Mouse (Mus musculus) CH12.LX (cell line): ENCODE data around the gene Nxn.

Source experiments
- CTCF ChIP-seq, 2 experiments: IDR thresholded peaks in 1 of 2; conservative IDR thresholded peaks in 1 of 2; 2 replicates each; pipeline ENCODE4 v1.5.1; 2011 to 2012; ENCODE audit warnings: low read depth in 2 of 2, low read length in 2 of 2, improper control_type of control experiment in 1 of 2, inconsistent platforms in 1 of 2, mild to moderate bottlenecking in 1 of 2, moderate library complexity in 1 of 2
- EP300 ChIP-seq: IDR thresholded peaks from 2 replicates; pipeline ENCODE4 v1.6.1; 2011; ENCODE audit warnings: low read length, improper control_type of control experiment
- ETS1 ChIP-seq: conservative IDR thresholded peaks from 2 replicates; pipeline ENCODE4 v1.6.1; 2012; ENCODE audit warnings: low read depth, mild to moderate bottlenecking, inconsistent platforms, low read length, improper control_type of control experiment, moderate library complexity
- IRF4 ChIP-seq: IDR thresholded peaks from 2 replicates; pipeline ENCODE4 v1.6.1; 2014; ENCODE audit warnings: low read depth, mild to moderate bottlenecking, inconsistent platforms, low read length, improper control_type of control experiment
- MAX ChIP-seq: IDR thresholded peaks from 2 replicates; pipeline ENCODE4 v1.6.1; 2011; ENCODE audit warnings: low read length, improper control_type of control experiment
- MAZ ChIP-seq: IDR thresholded peaks from 2 replicates; pipeline ENCODE4 v1.6.1; 2012; ENCODE audit warnings: low read depth, mild to moderate bottlenecking, inconsistent platforms, low read length, improper control_type of control experiment, moderate library complexity
- MEF2A ChIP-seq: IDR thresholded peaks from 2 replicates; pipeline ENCODE4 v1.6.1; 2014; ENCODE audit warnings: low read depth, mild to moderate bottlenecking, inconsistent platforms, low read length, improper control_type of control experiment, borderline replicate concordance
- POLR2A ChIP-seq: IDR thresholded peaks from 2 replicates; pipeline ENCODE4 v1.6.1; 2011; ENCODE audit warnings: low read depth, mild to moderate bottlenecking, improper control_type of control experiment, low read length
- POLR2AphosphoS2 ChIP-seq: IDR thresholded peaks from 2 replicates; pipeline ENCODE4 v1.6.1; 2011; ENCODE audit warnings: low read depth, low read length, improper control_type of control experiment
- RCOR1 ChIP-seq: conservative IDR thresholded peaks from 2 replicates; pipeline ENCODE4 v1.6.1; 2012; ENCODE audit warnings: low read depth, mild to moderate bottlenecking, inconsistent platforms, low read length, improper control_type of control experiment
- SIN3A ChIP-seq: IDR thresholded peaks from 2 replicates; pipeline ENCODE4 v1.6.1; 2012; ENCODE audit warnings: low read length, improper control_type of control experiment, inconsistent platforms
- SMC3 ChIP-seq: IDR thresholded peaks from 2 replicates; pipeline ENCODE4 v1.6.1; 2011; ENCODE audit warnings: low read depth, low read length, improper control_type of control experiment
- TBP ChIP-seq: conservative IDR thresholded peaks from 2 replicates; pipeline ENCODE4 v1.6.1; 2011; ENCODE audit warnings: low read depth, low read length, improper control_type of control experiment
- ZKSCAN1 ChIP-seq: IDR thresholded peaks from 2 replicates; pipeline ENCODE4 v1.6.1; 2012; ENCODE audit warnings: low read depth, inconsistent platforms, low read length, improper control_type of control experiment, borderline replicate concordance

- TF ChIP-seq POLR2A = no peak
- no peak for TF ChIP-seq CTCF (conservative IDR thresholded peaks at IDR 0.05 in 1 of 2, IDR thresholded peaks at IDR 0.05 in 1 of 2; ENCODE audit: low read depth in 2 of 2, low read length in 2 of 2)
- no peak for TF ChIP-seq ZKSCAN1
- TF ChIP-seq POLR2AphosphoS2 = no peak
- no peak for TF ChIP-seq SMC3
- TF ChIP-seq MEF2A = no peak
- TF ChIP-seq ETS1 = no peak
- no peak for TF ChIP-seq TBP
- no peak for TF ChIP-seq EP300
- no peak for TF ChIP-seq SIN3A
- no peak for TF ChIP-seq RCOR1
- TF ChIP-seq MAZ = no peak
- no peak for TF ChIP-seq IRF4
- no peak for TF ChIP-seq MAX
These were observed 28.8 kb upstream of the Nxn start for GRCm38 (mm10) chr11:76427781-76428180.
